Mouse (Mus musculus) G1E (cell line): ENCODE results near the gene Pccb. TPM values are rescaled to one million over a fixed set of nuclear protein-coding genes. Genes with fewer than 3 reads are reported as not detected.
A peak's percentile ranks its signal among the peaks of the same experiment; 100 is the strongest.

Source experiments
- ATAC-seq: 2 replicates; pipeline ENCODE4 v1.8.0; 2016; ENCODE audit warnings: mild to moderate bottlenecking; ENCODE audit not compliant: insufficient number of reproducible peaks, poor library complexity, low FRiP score, severe bottlenecking; ENCODE audit errors: extremely low read depth
- DNase-seq: peaks from one replicate; pipeline ENCODE4 v3.0.0; 2012; ENCODE audit warnings: low spot score
- H3K27me3 ChIP-seq: 2 replicates; pipeline ENCODE4 v1.6.1; 2012; ENCODE audit warnings: mild to moderate bottlenecking, low read length, inconsistent platforms; ENCODE audit not compliant: insufficient read depth
- H3K36me3 ChIP-seq: replicated peaks from 2 replicates; pipeline ENCODE3; 2012; ENCODE audit warnings: mild to moderate bottlenecking, inconsistent platforms
- H3K4me1 ChIP-seq: 2 replicates; pipeline ENCODE4 v1.6.1; 2012; ENCODE audit warnings: low read depth, low read length, inconsistent platforms, mixed read lengths; ENCODE audit not compliant: insufficient read depth
- H3K4me3 ChIP-seq: 2 replicates; pipeline ENCODE4 v1.5.1; 2012; ENCODE audit warnings: low read depth, mild to moderate bottlenecking, inconsistent platforms, low read length, moderate library complexity, mixed read lengths
- H3K9me3 ChIP-seq: replicated peaks from 2 replicates; pipeline ENCODE4 v1.6.1; 2012; ENCODE audit warnings: inconsistent platforms
- CTCF ChIP-seq: IDR thresholded peaks from 2 replicates; pipeline ENCODE4 v1.5.1; 2012; ENCODE audit warnings: low read depth, low read length, inconsistent platforms, mixed read lengths
- GATA1 ChIP-seq: IDR thresholded peaks from 2 replicates; pipeline ENCODE4 v1.6.1; 2012; ENCODE audit warnings: borderline replicate concordance, low read length, inconsistent platforms, mixed read lengths
- GATA2 ChIP-seq: IDR thresholded peaks from 2 replicates; pipeline ENCODE4 v1.6.1; 2012; ENCODE audit warnings: low read depth, low read length, inconsistent platforms, borderline replicate concordance
- POLR2AphosphoS5 ChIP-seq: IDR thresholded peaks from 2 replicates; pipeline ENCODE4 v1.6.1; 2012; ENCODE audit warnings: low read depth, low read length, inconsistent platforms; ENCODE audit not compliant: insufficient replicate concordance
- TAL1 ChIP-seq: conservative IDR thresholded peaks from 2 replicates; pipeline ENCODE4 v1.6.1; 2012; ENCODE audit warnings: low read depth, low read length, inconsistent platforms, mixed read lengths
- polyA plus RNA-seq: library from polyadenylated mRNA; stranded (reverse); fragments of >175 nt; gene quantifications from 2 replicates; pipeline ENCODE4 v1.2.3, GENCODE M21; 2012
- total RNA-seq, 2 experiments: library from RNA; stranded (forward) in 1 of 2; stranded (reverse) in 1 of 2; fragments of 200-1000 nt in 1 of 2; fragments of >200 nt in 1 of 2; fragmentation: Nextera tagmentation in 1 of 2; gene quantifications; 2 replicates each; pipeline ENCODE4 v1.2.3; 2014 to 2017

The Pccb gene
- total and polyA plus RNA-seq, 3 experiments = 11.2 to 51.1 (median 14.0) TPM

GRCm38 (mm10) chr9:101037396-101037795, 2.7 kb upstream of the Pccb start:
- DNase-seq (no peak), ATAC-seq (no peak)
- Histone ChIP-seq H3K9me3 (no peaks in the 10 kb centered on the region), H3K36me3 (no peaks in the 10 kb centered on the region), H3K4me1 (peaks cover 35% of the 10 kb centered on the region), H3K27me3 (peaks cover 13% of the 10 kb centered on the region; the same call in 1 of the 2 replicates), H3K4me3 (no peak overlapping the region)
- TF ChIP-seq GATA2 (no peak), CTCF (no peak), GATA1 (no peak), POLR2AphosphoS5 (no peak), TAL1 (no peak)

- TF ChIP-seq GATA1 = no peak
- peaks cover under 1% of the 10 kb centered on the region for H3K36me3 ChIP-seq
- peaks cover 35% of the 10 kb centered on the region for H3K4me1 ChIP-seq
- no peak for DNase-seq
- ATAC-seq = no peak
- H3K4me3 ChIP-seq = no peak overlapping the region
- H3K27me3 ChIP-seq = 0 out of 2 replicates have a peak, but pooled peaks cover 8% of the 10 kb centered on the region
- H3K9me3 ChIP-seq = no peaks in the 10 kb centered on the region
Measured at GRCm38 (mm10) chr9:101036876-101037275, 2.2 kb upstream of the Pccb start.

DNA sequence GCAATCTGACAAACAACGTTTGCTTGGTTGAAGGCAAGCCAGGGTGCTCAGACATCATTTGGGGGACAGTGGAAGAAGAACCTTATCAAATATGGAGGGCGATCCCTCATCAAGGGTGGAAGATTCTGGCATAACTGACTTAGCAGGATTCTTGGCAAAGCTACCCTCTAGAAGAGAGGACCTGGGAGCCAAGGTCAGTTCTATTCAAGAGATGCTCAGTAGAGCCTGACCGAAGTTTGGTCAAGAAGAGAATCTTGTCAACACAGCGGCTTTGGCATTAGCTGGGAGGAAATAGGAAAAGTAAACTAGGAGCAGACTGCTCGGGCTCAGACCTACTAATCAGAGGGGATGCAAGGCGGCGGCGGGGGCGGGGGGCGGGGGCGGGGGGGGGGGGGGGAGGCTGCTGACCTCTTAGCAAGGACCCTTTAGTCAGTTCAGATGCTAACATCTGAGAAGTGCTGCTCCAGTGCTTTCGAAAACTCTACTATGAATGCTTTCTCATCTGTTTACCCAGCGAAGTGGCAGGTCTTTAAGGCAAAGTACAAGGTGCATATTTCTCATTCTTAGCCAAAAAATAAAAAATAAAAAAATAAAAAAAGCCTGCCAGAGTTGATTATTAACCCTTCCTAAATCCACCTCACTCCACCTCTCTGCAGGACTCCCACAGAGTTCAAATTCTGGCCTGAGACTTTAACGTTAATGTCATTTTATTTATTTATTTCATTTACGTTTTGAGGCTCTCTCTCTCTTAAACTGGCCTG, 1.3 kb upstream of the Pccb start:
- no peaks in the 10 kb centered on the region for H3K9me3 ChIP-seq
- ATAC-seq = no peak
- no peak for TF ChIP-seq TAL1
- no peak for TF ChIP-seq GATA2
- H3K27me3 ChIP-seq = 0 out of 2 replicates have a peak, but pooled peaks cover 7% of the 10 kb centered on the region
- H3K4me3 ChIP-seq = no peak overlapping the region
- peaks cover 9% of the 10 kb centered on the region for H3K36me3 ChIP-seq
- H3K4me1 ChIP-seq = peaks cover 35% of the 10 kb centered on the region
- no peak for DNase-seq

DNA sequence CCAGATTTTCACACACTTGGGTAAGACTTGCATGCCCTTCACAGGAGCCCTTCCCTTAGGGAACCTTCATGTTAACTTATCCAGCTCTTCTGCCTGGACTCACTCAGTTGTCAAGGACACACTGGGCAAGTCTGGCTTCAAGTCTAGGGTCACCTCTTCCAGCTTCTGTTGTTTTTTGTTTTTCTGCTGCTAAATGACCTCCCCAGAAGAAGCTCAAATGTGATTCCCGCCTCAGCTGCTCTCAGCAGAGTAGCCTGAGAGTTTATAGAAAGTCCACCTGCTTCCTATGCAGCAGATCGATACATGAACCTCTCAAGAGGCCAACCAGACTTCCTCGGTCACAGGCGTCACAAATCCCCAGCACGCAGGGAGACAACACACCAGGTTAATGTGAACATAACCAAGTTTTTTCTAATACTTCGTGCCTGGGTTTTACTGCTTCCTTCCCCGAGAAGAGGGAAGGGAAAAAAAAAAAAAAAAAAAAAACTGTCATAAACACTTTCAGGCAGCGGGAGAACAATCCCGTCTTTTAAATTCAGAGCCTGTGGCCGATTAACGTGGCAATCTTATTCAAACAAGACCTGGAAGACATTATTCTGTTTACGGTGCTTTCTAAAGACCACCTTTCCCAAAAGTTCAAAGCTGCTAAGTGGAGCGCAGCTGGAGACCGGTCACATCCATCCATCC, 794 bp downstream of the Pccb start:
- Histone ChIP-seq H3K9me3 (no peaks in the 10 kb centered on the region), H3K4me1 (peaks cover 35% of the 10 kb centered on the region), H3K4me3 (peak overlapping the region; percentile 80), H3K27me3 (no peaks in the 10 kb centered on the region), H3K36me3 (peaks cover 13% of the 10 kb centered on the region)
- DNase-seq (peak; percentile 12), ATAC-seq (peak; percentile 3; the same call in 1 of the 2 replicates)
- TF ChIP-seq CTCF = no peak
- TF ChIP-seq GATA2 = no peak
- TF ChIP-seq POLR2AphosphoS5 = no peak
- TF ChIP-seq TAL1 = no peak
- no peak for TF ChIP-seq GATA1

GRCm38 (mm10) chr9:101018768-101019167, 15.9 kb downstream of the Pccb start:
- H3K9me3 ChIP-seq = no peaks in the 10 kb centered on the region
- TF ChIP-seq TAL1 (no peak), POLR2AphosphoS5 (no peak)
- ATAC-seq (no peak), DNase-seq (no peak)
- H3K27me3 ChIP-seq = no peaks in the 10 kb centered on the region
- H3K4me3 ChIP-seq = no peak overlapping the region
- H3K4me1 ChIP-seq = peaks cover 4% of the 10 kb centered on the region
- peaks cover 5% of the 10 kb centered on the region for H3K36me3 ChIP-seq

DNA sequence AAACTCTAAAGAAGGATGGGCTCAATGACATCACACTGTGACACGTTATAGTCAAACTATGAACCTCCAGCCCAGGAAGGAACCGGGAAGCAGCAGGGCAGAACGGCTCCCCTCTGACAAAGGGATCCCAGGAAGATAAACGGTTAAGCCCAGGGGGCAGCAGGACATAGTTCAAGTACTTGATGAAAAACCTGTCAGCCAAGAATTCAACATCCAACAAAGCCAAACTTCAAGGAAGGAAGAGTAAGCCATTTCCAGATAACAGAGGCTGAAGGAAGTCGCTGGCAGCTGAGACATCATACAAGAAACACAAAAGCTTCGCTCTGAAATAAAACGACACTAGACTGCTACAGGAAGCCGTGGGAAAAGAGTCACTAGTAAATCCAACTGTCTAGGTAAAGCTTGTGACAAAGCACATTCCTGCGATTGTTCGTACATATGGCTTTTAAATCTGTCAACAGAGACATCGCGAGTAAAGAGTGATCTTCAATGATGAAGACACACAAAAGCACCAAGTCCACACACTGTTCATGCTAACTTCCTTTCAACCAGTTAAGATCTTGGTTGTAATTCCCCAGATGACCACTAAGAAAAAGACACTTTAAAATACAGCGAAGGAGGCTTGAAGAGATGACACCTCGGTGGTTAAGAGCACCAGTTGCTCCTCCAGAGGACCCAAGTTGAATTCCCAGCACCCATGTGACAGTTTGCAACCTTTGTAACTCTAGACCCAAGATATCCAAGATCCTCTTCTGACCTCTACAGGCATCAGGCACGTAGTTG, 16.8 kb downstream of the Pccb start:
- peaks cover 5% of the 10 kb centered on the region for H3K4me1 ChIP-seq
- H3K9me3 ChIP-seq = no peaks in the 10 kb centered on the region
- no peak overlapping the region for H3K4me3 ChIP-seq
- DNase-seq = no peak
- TF ChIP-seq CTCF (no peak), GATA2 (no peak), GATA1 (no peak), TAL1 (no peak)
- H3K27me3 ChIP-seq = no peaks in the 10 kb centered on the region
- ATAC-seq = no peak
- peaks cover 5% of the 10 kb centered on the region for H3K36me3 ChIP-seq
